Mouse (Mus musculus) bone marrow macrophage, adult 2 months (primary cell): Measurements from ENCODE around the gene Irgm1. TPM values are rescaled to one million over a fixed set of nuclear protein-coding genes. Genes with fewer than 3 reads are reported as not detected.

Source experiments
- H3K27ac ChIP-seq: 2 replicates; pipeline ENCODE4 v1.5.1; 2012; ENCODE audit warnings: low read depth, low read length; ENCODE audit not compliant: insufficient read depth
- H3K4me1 ChIP-seq: 2 replicates; pipeline ENCODE4 v1.6.1; 2012; ENCODE audit warnings: low read length; ENCODE audit not compliant: control insufficient read depth, insufficient read depth
- H3K4me3 ChIP-seq: 2 replicates; pipeline ENCODE4 v1.5.1; 2012; ENCODE audit warnings: mild to moderate bottlenecking, low read length, moderate library complexity; ENCODE audit not compliant: insufficient read depth
- CTCF ChIP-seq: IDR thresholded peaks from 2 replicates; pipeline ENCODE4 v1.5.1; 2012; ENCODE audit warnings: low read depth, mild to moderate bottlenecking, low read length, moderate library complexity
- POLR2A ChIP-seq: IDR thresholded peaks from 2 replicates; pipeline ENCODE4 v1.6.1; 2012; ENCODE audit warnings: mild to moderate bottlenecking, low read depth, low read length, borderline replicate concordance
- polyA plus RNA-seq: library from polyadenylated mRNA; stranded (reverse); fragments of >200 nt; gene quantifications from 2 replicates; pipeline ENCODE4 v1.2.4, GENCODE M21; 2012; ENCODE audit not compliant: missing spikeins, insufficient read depth, insufficient read length

Gene Irgm1
- polyA plus RNA-seq, 1 experiment: 79.4 TPM

- peaks cover 4% of the 10 kb centered on the region for H3K4me1 ChIP-seq
- H3K27ac ChIP-seq: no peak overlapping the region
- no peak for TF ChIP-seq CTCF
- no peak overlapping the region for H3K4me3 ChIP-seq
These were observed 29.1 kb downstream of the Irgm1 start for GRCm38 (mm10) chr11:48842378-48842792.

- H3K4me1 ChIP-seq: peaks cover 4% of the 10 kb centered on the region
- H3K27ac ChIP-seq: no peak overlapping the region
- TF ChIP-seq POLR2A (no peak), CTCF (no peak)
- no peak overlapping the region for H3K4me3 ChIP-seq
These were observed 30.3 kb downstream of the Irgm1 start for GRCm38 (mm10) chr11:48841213-48841612.

GRCm38 (mm10) chr11:48840805-48841204 is 30.7 kb downstream of the Irgm1 start:
- Histone ChIP-seq H3K4me3 (no peak overlapping the region), H3K4me1 (peaks cover 4% of the 10 kb centered on the region), H3K27ac (no peak overlapping the region)
- TF ChIP-seq CTCF: no peak
- TF ChIP-seq POLR2A: no peak

- Histone ChIP-seq H3K4me1 (peaks cover 4% of the 10 kb centered on the region), H3K27ac (no peak overlapping the region; the same call in 1 of the 2 replicates), H3K4me3 (peak overlapping the region; percentile 86)
- TF ChIP-seq POLR2A: no peak
These were observed 32.4 kb downstream of the Irgm1 start for GRCm38 (mm10) chr11:48838879-48839680.

- Histone ChIP-seq H3K4me3 (peak overlapping the region; percentile 86), H3K27ac (peak overlapping the region; percentile 2; the same call in 1 of the 2 replicates), H3K4me1 (peaks cover 4% of the 10 kb centered on the region)
- no peak for TF ChIP-seq POLR2A
- TF ChIP-seq CTCF: no peak
These were observed 33.2 kb downstream of the Irgm1 start for GRCm38 (mm10) chr11:48838181-48838797.

GRCm38 (mm10) chr11:48837310-48838180 is 33.9 kb downstream of the Irgm1 start:
- H3K27ac ChIP-seq: 0 out of 2 replicates have a peak overlapping the region, but pooled peaks have one; percentile 2
- no peak for TF ChIP-seq CTCF
- no peak for TF ChIP-seq POLR2A
- H3K4me1 ChIP-seq: peaks cover 4% of the 10 kb centered on the region
- H3K4me3 ChIP-seq: peak overlapping the region; percentile 86

GRCm38 (mm10) chr11:48836990-48837309 is 34.5 kb downstream of the Irgm1 start:
- Histone ChIP-seq H3K4me1 (peaks cover 4% of the 10 kb centered on the region), H3K4me3 (peak overlapping the region; percentile 86), H3K27ac (no peak overlapping the region)
- TF ChIP-seq CTCF (no peak), POLR2A (no peak)

GRCm38 (mm10) chr11:48835923-48836322 is 35.6 kb downstream of the Irgm1 start:
- no peak for TF ChIP-seq POLR2A
- TF ChIP-seq CTCF: no peak
- H3K4me3 ChIP-seq: no peak overlapping the region
- peaks cover 4% of the 10 kb centered on the region for H3K4me1 ChIP-seq
- no peak overlapping the region for H3K27ac ChIP-seq

- Histone ChIP-seq H3K27ac (peak overlapping the region; percentile 44), H3K4me1 (peaks cover 4% of the 10 kb centered on the region), H3K4me3 (peak overlapping the region; percentile 88)
- TF ChIP-seq CTCF (no peak), POLR2A (no peak)
These were observed 37.5 kb downstream of the Irgm1 start for GRCm38 (mm10) chr11:48833731-48834639.
